Mouse (Mus musculus) ES-E14 (cell line): ENCODE measurements around the gene Map4k4.

Experiments
- HCFC1 ChIP-seq: IDR thresholded peaks from 2 replicates; pipeline ENCODE4 v1.6.1; 2012; ENCODE audit warnings: low read length, inconsistent platforms, borderline replicate concordance; ENCODE audit not compliant: insufficient read depth
- MAFK ChIP-seq: IDR thresholded peaks from 2 replicates; pipeline ENCODE4 v1.6.1; 2014; ENCODE audit warnings: mild to moderate bottlenecking, low read depth, low read length, inconsistent platforms; ENCODE audit not compliant: insufficient read depth
- ZC3H11A ChIP-seq: IDR thresholded peaks from 2 replicates; pipeline ENCODE4 v1.6.1; 2012; ENCODE audit warnings: low read depth, mild to moderate bottlenecking, inconsistent platforms, low read length, borderline replicate concordance
- ZNF384 ChIP-seq: IDR thresholded peaks from 2 replicates; pipeline ENCODE4 v1.6.1; 2012; ENCODE audit warnings: low read depth, low read length, inconsistent platforms

GRCm38 (mm10) chr1:40063409-40063808, 162.7 kb downstream of the Map4k4 start:
- no peak for TF ChIP-seq ZNF384
- no peak for TF ChIP-seq MAFK
- no peak for TF ChIP-seq HCFC1
- TF ChIP-seq ZC3H11A, result no peak
